Comparison of ENCODE assay signal across 9 mouse cellular contexts in genomic region chr2:18690756-18691155, GRCm38 (mm10). TPM values are rescaled to one million over a fixed set of nuclear protein-coding genes. Genes with fewer than 3 reads are reported as not detected.
DNase-seq lines count a peak whose midpoint lies in the region; ATAC-seq and TF ChIP-seq lines count a peak whose summit lies in the region.
"Had no signal": no experiment of that assay in that cellular context is flagged by ENCODE, and none has a peak within 500 bp of the region (broad histone marks: within the 10 kb centered on the region; RNA-seq: fewer than 3 reads in every experiment).

No protein-coding gene starts in this region.

- ATAC-seq in forebrain, embryonic 11.5 days (replicated peaks; ENCODE audit: low FRiP score), result no peak
- ATAC-seq in intestine, embryonic 15.5 days, result no peak
- ATAC-seq in neural tube, embryonic 13.5 days (ENCODE audit: low read depth), result no peak

- H3K36me3 ChIP-seq in forebrain, embryonic 11.5 days (ENCODE audit: control insufficient read depth, insufficient read depth, low read length), result no peaks in the 10 kb centered on the region
- H3K36me3 ChIP-seq in intestine, embryonic 15.5 days, result no peaks in the 10 kb centered on the region
- no peaks in the 10 kb centered on the region for H3K36me3 ChIP-seq in neural tube, embryonic 13.5 days

- peak overlapping the region; percentile 81 for H3K27ac ChIP-seq in left cerebral cortex, adult 2 months
- H3K27ac ChIP-seq in forebrain, embryonic 11.5 days (ENCODE audit: low read depth, low read length), result no peak overlapping the region
- no peak overlapping the region for H3K27ac ChIP-seq in intestine, embryonic 15.5 days
- no peak overlapping the region for H3K27ac ChIP-seq in neural tube, embryonic 13.5 days (replicated peaks)

- DNase-seq in left cerebral cortex, adult 2 months (ENCODE audit: extremely low spot score in 1 of 2, low spot score in 2 of 2), result no peak
- DNase-seq in left cerebral cortex, postnatal 4 days, result no peak
- DNase-seq in forebrain, embryonic 11.5 days (ENCODE audit: low spot score), result no peak
- DNase-seq in cerebellum, postnatal 4 days (ENCODE audit: low spot score in 2 of 2), result no peak
- no peak for DNase-seq in left cerebral cortex, adult 8-10 months (ENCODE audit: low spot score in 2 of 2)
- no peak for DNase-seq in adrenal gland, postnatal 4 days (ENCODE audit: low spot score in 2 of 2)

- peak overlapping the region; percentile 86 for H3K4me2 ChIP-seq in forebrain, embryonic 11.5 days (ENCODE audit: low read depth, low read length, severe bottlenecking)
- peak overlapping the region; percentile 92 for H3K4me2 ChIP-seq in intestine, embryonic 15.5 days (replicated peaks)
- H3K4me2 ChIP-seq in neural tube, embryonic 13.5 days, result peak overlapping the region; percentile 74

- H3K4me3 ChIP-seq in left cerebral cortex, adult 2 months, result no peak overlapping the region
- H3K4me3 ChIP-seq in forebrain, embryonic 11.5 days (ENCODE audit: low read depth, low read length), result peak overlapping the region; percentile 39
- 0 out of 2 replicates have a peak overlapping the region, but pooled peaks have one; percentile 47 for H3K4me3 ChIP-seq in intestine, embryonic 15.5 days (replicated peaks)
- peak overlapping the region; percentile 45 for H3K4me3 ChIP-seq in neural tube, embryonic 13.5 days

- peaks cover 73% of the 10 kb centered on the region for H3K27me3 ChIP-seq in forebrain, embryonic 11.5 days (ENCODE audit: control insufficient read depth, insufficient read depth, low read length)
- peaks cover 55% of the 10 kb centered on the region for H3K27me3 ChIP-seq in intestine, embryonic 15.5 days (replicated peaks)
- peaks cover 86% of the 10 kb centered on the region for H3K27me3 ChIP-seq in neural tube, embryonic 13.5 days

- H3K9me3 ChIP-seq in forebrain, embryonic 11.5 days (ENCODE audit: control insufficient read depth, low read length), result no peaks in the 10 kb centered on the region
- H3K9me3 ChIP-seq in intestine, embryonic 15.5 days, result no peaks in the 10 kb centered on the region
- H3K9me3 ChIP-seq in neural tube, embryonic 13.5 days, result no peaks in the 10 kb centered on the region

- intact Hi-C loops in left cerebral cortex, adult 2 months (cut with DNase I), result loop anchor here (2.0 to 10.0 kb wide), 6 partner anchors 14 to 754 kb away; partner anchors contain the start of genes 4930426L09Rik, Bmi1, Pip4k2a and Ptf1a
- intact Hi-C loops in left cerebral cortex, postnatal 4 days (cut with DNase I), result loop anchor here (10.0 kb wide), 2 partner anchors 584 to 656 kb away; partner anchors contain the start of gene A930004D18Rik

- H3K9ac ChIP-seq in forebrain, embryonic 11.5 days (ENCODE audit: low read length), result no peak overlapping the region
- no peak overlapping the region for H3K9ac ChIP-seq in intestine, embryonic 15.5 days
- no peak overlapping the region for H3K9ac ChIP-seq in neural tube, embryonic 13.5 days

- 2% methylated on average over 9 of the region's 9 CpGs for WGBS in forebrain, embryonic 11.5 days
- whole genome bisulfite sequencing in intestine, embryonic 15.5 days, result 2% methylated on average over 9 of the region's 9 CpGs
- 1% methylated on average over 9 of the region's 9 CpGs for WGBS in neural tube, embryonic 13.5 days

- TF ChIP-seq CTCF in left cerebral cortex, adult 2 months (IDR thresholded peaks at IDR 0.05), result no peak

- peaks cover 17% of the 10 kb centered on the region for H3K4me1 ChIP-seq in forebrain, embryonic 11.5 days (replicated peaks; ENCODE audit: control insufficient read depth, insufficient read depth, low read length)
- peaks cover 21% of the 10 kb centered on the region for H3K4me1 ChIP-seq in intestine, embryonic 15.5 days (replicated peaks)
- peaks cover 32% of the 10 kb centered on the region for H3K4me1 ChIP-seq in neural tube, embryonic 13.5 days (replicated peaks)

RNA-seq across cellular contexts. Expression of gene Spag6, which starts 3.1 kb away (rescaled TPM):
- total RNA-seq in left cerebral cortex, adult 2 months (2021), result 1 to 10 TPM; 8.9 TPM
- total RNA-seq in left cerebral cortex, postnatal 4 days (2021), result under 1 TPM; 0.22 to 0.64 TPM
- polyA plus RNA-seq in forebrain, embryonic 11.5 days (2014; fragmentation: Nextera tagmentation; extraction: Ambion mirVana), result 0.21 and 0.44 TPM in 2 replicates
- 0.05 TPM in 1 of 2 replicates, not detected in the other for polyA plus RNA-seq in intestine, embryonic 15.5 days (2015; fragmentation: Nextera tagmentation; extraction: Ambion mirVana)
- not detected in 2 replicates for polyA plus RNA-seq in neural tube, embryonic 13.5 days (2015; fragmentation: Nextera tagmentation; extraction: Ambion mirVana)
- total RNA-seq in left cerebral cortex, adult 8-10 months (2022), result 10 to 100 TPM in 2 of 4 experiments, 1 to 10 TPM in 2; 8.9 to 13.3 (median 10.2) TPM
- 1 to 10 TPM; 1.2 to 1.4 TPM for total RNA-seq in adrenal gland, postnatal 4 days (2021)
- total RNA-seq: monocyte, adult 5-6 weeks had no signal

RNA-seq across cellular contexts. Expression of gene Bmi1, which starts 13.9 kb away (rescaled TPM):
- 10 to 100 TPM; 39.5 to 40.1 TPM for total RNA-seq in left cerebral cortex, adult 2 months (2021)
- total RNA-seq in left cerebral cortex, postnatal 4 days (2021), result 10 to 100 TPM; 71.1 to 72.8 TPM
- polyA plus RNA-seq in forebrain, embryonic 11.5 days (2014; fragmentation: Nextera tagmentation; extraction: Ambion mirVana), result 44.4 and 47.5 TPM in 2 replicates
- 16.6 and 20.1 TPM in 2 replicates for polyA plus RNA-seq in intestine, embryonic 15.5 days (2015; fragmentation: Nextera tagmentation; extraction: Ambion mirVana)
- polyA plus RNA-seq in neural tube, embryonic 13.5 days (2015; fragmentation: Nextera tagmentation; extraction: Ambion mirVana), result 34.2 and 40.7 TPM in 2 replicates
- 10 to 100 TPM; 45.0 to 53.8 (median 49.1) TPM for total RNA-seq in left cerebral cortex, adult 8-10 months (2022)
- total RNA-seq in adrenal gland, postnatal 4 days (2021), result 10 to 100 TPM; 46.6 to 50.7 TPM

RNA-seq across cellular contexts. Expression of gene Commd3, which starts 18.6 kb away (rescaled TPM):
- 10 to 100 TPM; 80.5 to 89.2 TPM for total RNA-seq in left cerebral cortex, adult 2 months (2021)
- total RNA-seq in left cerebral cortex, postnatal 4 days (2021), result 100 to 1,000 TPM; 135 to 156 TPM
- polyA plus RNA-seq in forebrain, embryonic 11.5 days (2014; fragmentation: Nextera tagmentation; extraction: Ambion mirVana), result 123 and 134 TPM in 2 replicates
- 217 and 235 TPM in 2 replicates for polyA plus RNA-seq in intestine, embryonic 15.5 days (2015; fragmentation: Nextera tagmentation; extraction: Ambion mirVana)
- 210 and 220 TPM in 2 replicates for polyA plus RNA-seq in neural tube, embryonic 13.5 days (2015; fragmentation: Nextera tagmentation; extraction: Ambion mirVana)
- 100 to 1,000 TPM in 1 of 4 experiments, 10 to 100 TPM in 3; 85.0 to 101 (median 91.1) TPM for total RNA-seq in left cerebral cortex, adult 8-10 months (2022)
- total RNA-seq in adrenal gland, postnatal 4 days (2021), result 100 to 1,000 TPM; 117 to 135 TPM

Comparison
In these comparisons a context has a peak if more than half of its experiments do, and no peak if none do; other contexts are left out.
1. RNA of gene Spag6, which starts 3.1 kb away (total RNA-seq): 8.9 to 13.3 TPM in left cerebral cortex, adult 8-10 months and 8.9 TPM in left cerebral cortex, adult 2 months; 1.2 to 1.4 TPM in adrenal gland, postnatal 4 days and 0.22 to 0.64 TPM in left cerebral cortex, postnatal 4 days; every median in the first group is over 4 times any median in the second.
2. Peak in every context shown above with its lines, with median percentiles within 50 percentile points of each other: H3K4me2 ChIP-seq.